Mouse (Mus musculus) embryonic facial prominence, embryonic 12.5 days (tissue): Measurements from ENCODE around the gene Gm21981. TPM values are rescaled to one million over a fixed set of nuclear protein-coding genes. Genes with fewer than 3 reads are reported as not detected.

Experiments
- ATAC-seq: fragments of 200-750 bp; cut with Nextera tagmentation; 2 replicates; pipeline ENCODE4 v1.8.0; 2017; ENCODE audit not compliant: insufficient number of reproducible peaks, insufficient read depth, low FRiP score, low TSS enrichment
- H3K27ac ChIP-seq: fragments of 300-500 bp; sonication (generic); 2 replicates; pipeline ENCODE4 v1.5.1; 2016; ENCODE audit warnings: mild to moderate bottlenecking
- H3K27me3 ChIP-seq: fragments of 300-500 bp; sonication (generic); 2 replicates; pipeline ENCODE4 v1.6.1; 2016; ENCODE audit warnings: mild to moderate bottlenecking, moderate library complexity
- H3K36me3 ChIP-seq: fragments of 300-500 bp; sonication (generic); 2 replicates; pipeline ENCODE4 v1.6.1; 2016; ENCODE audit warnings: mild to moderate bottlenecking
- H3K4me1 ChIP-seq: fragments of 300-500 bp; sonication (generic); 2 replicates; pipeline ENCODE4 v1.6.1; 2016
- H3K4me2 ChIP-seq: fragments of 300-500 bp; sonication (generic); replicated peaks from 2 replicates; pipeline ENCODE4 v1.6.1; 2016; ENCODE audit warnings: mild to moderate bottlenecking, moderate library complexity
- H3K4me3 ChIP-seq: fragments of 300-500 bp; sonication (generic); 2 replicates; pipeline ENCODE4 v1.5.1; 2016; ENCODE audit warnings: mild to moderate bottlenecking
- H3K9ac ChIP-seq: fragments of 300-500 bp; sonication (generic); 2 replicates; pipeline ENCODE4 v1.6.1; 2016; ENCODE audit warnings: mild to moderate bottlenecking, moderate library complexity
- H3K9me3 ChIP-seq: fragments of 300-500 bp; sonication (generic); 2 replicates; pipeline ENCODE4 v1.6.1; 2016; ENCODE audit warnings: mild to moderate bottlenecking, moderate library complexity
- WGBS: fragments of 180-500 bp; shearing (Covaris S2); methylation state at CpG from one replicate; pipeline ENCODE4 v1.1.7; 2016; 5-methylcytosine and 5-hydroxymethylcytosine counted together
- polyA plus RNA-seq: library from polyadenylated mRNA; unstranded; fragments of >200 nt; fragmentation: Nextera tagmentation; extraction: Ambion mirVana; gene quantifications from 2 replicates; pipeline ENCODE4 v1.2.1, GENCODE M21; 2016

Gm21981 gene
- polyA plus RNA-seq, 1 experiment from 2014 or later: 0.31 TPM

GRCm38 (mm10) chr17:47721183-47721582 is 26.9 kb upstream of the Gm21981 start:
- ATAC-seq: no peak
- Histone ChIP-seq H3K27me3 (no peaks in the 10 kb centered on the region), H3K4me1 (no peaks in the 10 kb centered on the region), H3K27ac (no peak overlapping the region), H3K9ac (no peak overlapping the region), H3K4me2 (no peak overlapping the region), H3K9me3 (no peaks in the 10 kb centered on the region), H3K36me3 (no peaks in the 10 kb centered on the region), H3K4me3 (no peak overlapping the region)
- 83% methylated on average over 4 of the region's 4 CpGs for WGBS

GRCm38 (mm10) chr17:47715037-47715436 is 20.8 kb upstream of the Gm21981 start:
- H3K4me1 ChIP-seq: no peaks in the 10 kb centered on the region
- no peaks in the 10 kb centered on the region for H3K9me3 ChIP-seq
- H3K4me2 ChIP-seq: no peak overlapping the region
- no peaks in the 10 kb centered on the region for H3K36me3 ChIP-seq
- H3K27me3 ChIP-seq: no peaks in the 10 kb centered on the region
- WGBS: 63% methylated on average over 3 of the region's 3 CpGs
- no peak overlapping the region for H3K27ac ChIP-seq
- H3K9ac ChIP-seq: no peak overlapping the region
- no peak for ATAC-seq
- no peak overlapping the region for H3K4me3 ChIP-seq

GRCm38 (mm10) chr17:47712889-47713571 is 18.8 kb upstream of the Gm21981 start:
- Histone ChIP-seq H3K36me3 (no peaks in the 10 kb centered on the region), H3K9me3 (no peaks in the 10 kb centered on the region), H3K27me3 (no peaks in the 10 kb centered on the region), H3K4me2 (0 out of 2 replicates have a peak overlapping the region, but pooled peaks have one; percentile 7), H3K9ac (0 out of 2 replicates have a peak overlapping the region, but pooled peaks have one; percentile 19), H3K4me3 (no peak overlapping the region), H3K4me1 (no peaks in the 10 kb centered on the region), H3K27ac (0 out of 2 replicates have a peak overlapping the region, but pooled peaks have one; percentile 11)
- WGBS: 45% methylated on average over 13 of the region's 22 CpGs
- ATAC-seq: no peak

- 56% methylated on average over 6 of the region's 6 CpGs for WGBS
- H3K4me2 ChIP-seq: no peak overlapping the region
- H3K9ac ChIP-seq: no peak overlapping the region
- no peaks in the 10 kb centered on the region for H3K27me3 ChIP-seq
- H3K27ac ChIP-seq: no peak overlapping the region
- no peak for ATAC-seq
- H3K9me3 ChIP-seq: no peaks in the 10 kb centered on the region
- H3K4me1 ChIP-seq: no peaks in the 10 kb centered on the region
- H3K4me3 ChIP-seq: no peak overlapping the region
- H3K36me3 ChIP-seq: no peaks in the 10 kb centered on the region
Measured at GRCm38 (mm10) chr17:47711883-47712282, 17.6 kb upstream of the Gm21981 start.

- 79% methylated on average over 3 of the region's 3 CpGs for WGBS
- Histone ChIP-seq H3K4me3 (no peak overlapping the region), H3K9ac (no peak overlapping the region), H3K4me2 (no peak overlapping the region), H3K4me1 (no peaks in the 10 kb centered on the region), H3K36me3 (no peaks in the 10 kb centered on the region), H3K27me3 (no peaks in the 10 kb centered on the region), H3K9me3 (no peaks in the 10 kb centered on the region), H3K27ac (no peak overlapping the region)
- ATAC-seq: no peak
Measured at GRCm38 (mm10) chr17:47710036-47710435, 15.8 kb upstream of the Gm21981 start.

GRCm38 (mm10) chr17:47708972-47709371 is 14.7 kb upstream of the Gm21981 start:
- WGBS: 78% methylated on average over 4 of the region's 4 CpGs
- Histone ChIP-seq H3K4me2 (no peak overlapping the region), H3K27me3 (no peaks in the 10 kb centered on the region), H3K4me3 (no peak overlapping the region), H3K4me1 (no peaks in the 10 kb centered on the region), H3K27ac (no peak overlapping the region), H3K9ac (no peak overlapping the region), H3K36me3 (no peaks in the 10 kb centered on the region), H3K9me3 (no peaks in the 10 kb centered on the region)
- no peak for ATAC-seq

GRCm38 (mm10) chr17:47707961-47708360 is 13.7 kb upstream of the Gm21981 start:
- H3K27ac ChIP-seq: no peak overlapping the region
- 80% methylated on average over 3 of the region's 3 CpGs for WGBS
- H3K36me3 ChIP-seq: peaks cover 9% of the 10 kb centered on the region
- no peak for ATAC-seq
- H3K4me2 ChIP-seq: no peak overlapping the region
- no peak overlapping the region for H3K4me3 ChIP-seq
- peaks cover 5% of the 10 kb centered on the region; the same call in 1 of the 2 replicates for H3K4me1 ChIP-seq
- H3K9ac ChIP-seq: no peak overlapping the region
- peaks cover 9% of the 10 kb centered on the region for H3K27me3 ChIP-seq
- H3K9me3 ChIP-seq: no peaks in the 10 kb centered on the region

GRCm38 (mm10) chr17:47706196-47706595 is 11.9 kb upstream of the Gm21981 start:
- H3K9ac ChIP-seq: no peak overlapping the region
- H3K9me3 ChIP-seq: no peaks in the 10 kb centered on the region
- no peak overlapping the region for H3K4me3 ChIP-seq
- no peak overlapping the region for H3K27ac ChIP-seq
- ATAC-seq: no peak
- peaks cover 15% of the 10 kb centered on the region for H3K27me3 ChIP-seq
- H3K4me1 ChIP-seq: peaks cover 11% of the 10 kb centered on the region; the same call in 1 of the 2 replicates
- H3K36me3 ChIP-seq: peaks cover 24% of the 10 kb centered on the region
- H3K4me2 ChIP-seq: no peak overlapping the region
- 59% methylated on average over 1 of the region's 1 CpGs for WGBS

GRCm38 (mm10) chr17:47704692-47705091 is 10.4 kb upstream of the Gm21981 start:
- Histone ChIP-seq H3K27ac (no peak overlapping the region), H3K4me2 (no peak overlapping the region), H3K27me3 (peaks cover 15% of the 10 kb centered on the region), H3K4me3 (no peak overlapping the region), H3K4me1 (peaks cover 11% of the 10 kb centered on the region; the same call in 1 of the 2 replicates), H3K36me3 (peaks cover 37% of the 10 kb centered on the region), H3K9me3 (no peaks in the 10 kb centered on the region), H3K9ac (no peak overlapping the region)
- ATAC-seq: no peak
- 75% methylated on average over 4 of the region's 4 CpGs for WGBS

GRCm38 (mm10) chr17:47703556-47703955 is 9.3 kb upstream of the Gm21981 start:
- H3K4me1 ChIP-seq: peaks cover 11% of the 10 kb centered on the region; the same call in 1 of the 2 replicates
- 0 out of 2 replicates have a peak, but pooled peaks have one; percentile 11 for ATAC-seq
- H3K9me3 ChIP-seq: no peaks in the 10 kb centered on the region
- 21% methylated on average over 20 of the region's 20 CpGs for WGBS
- H3K27ac ChIP-seq: no peak overlapping the region
- H3K9ac ChIP-seq: no peak overlapping the region
- no peak overlapping the region for H3K4me3 ChIP-seq
- peaks cover 39% of the 10 kb centered on the region for H3K36me3 ChIP-seq
- peaks cover 15% of the 10 kb centered on the region for H3K27me3 ChIP-seq
- H3K4me2 ChIP-seq: no peak overlapping the region

- peaks cover 43% of the 10 kb centered on the region for H3K36me3 ChIP-seq
- 31% methylated on average over 28 of the region's 28 CpGs for WGBS
- H3K4me2 ChIP-seq: no peak overlapping the region
- H3K27ac ChIP-seq: no peak overlapping the region
- no peak overlapping the region for H3K4me3 ChIP-seq
- H3K4me1 ChIP-seq: peaks cover 11% of the 10 kb centered on the region; the same call in 1 of the 2 replicates
- H3K27me3 ChIP-seq: peaks cover 15% of the 10 kb centered on the region
- H3K9me3 ChIP-seq: no peaks in the 10 kb centered on the region
- ATAC-seq: 0 out of 2 replicates have a peak, but pooled peaks have one; percentile 13
- H3K9ac ChIP-seq: 0 out of 2 replicates have a peak overlapping the region, but pooled peaks have one; percentile 1
Measured at GRCm38 (mm10) chr17:47702548-47703345, 8.5 kb upstream of the Gm21981 start.
